Mouse (Mus musculus): ENCODE data around the gene Iqce. TPM values are rescaled to one million over a fixed set of nuclear protein-coding genes. Genes with fewer than 3 reads are reported as not detected.

Iqce gene
- 26.1 and 29.8 TPM in 2 replicates for polyA plus RNA-seq (2014; fragmentation: Nextera tagmentation; extraction: Ambion mirVana)

GRCm38 (mm10) chr5:140702103-140702513, at the start of gene Iqce:
Gene Iqce (minus strand): TSS chr5:140702378.
- Histone ChIP-seq H3K4me1 (ENCODE audit: control insufficient read depth, insufficient read depth, low read length) (peaks cover 20% of the 10 kb centered on the region), H3K36me3 (ENCODE audit: control insufficient read depth, insufficient read depth, low read length) (0 out of 2 replicates have a peak, but pooled peaks cover 8% of the 10 kb centered on the region)
- WGBS, result under 1% methylated on average over 33 of the region's 33 CpGs

GRCm38 (mm10) chr5:140750925-140751324, 48.7 kb upstream of the Iqce start:
- Histone ChIP-seq H3K4me2 (ENCODE audit: low read depth, low read length) (no peak overlapping the region), H3K27me3 (ENCODE audit: control insufficient read depth, insufficient read depth, low read length) (no peaks in the 10 kb centered on the region), H3K9me3 (ENCODE audit: control insufficient read depth, low read length) (no peaks in the 10 kb centered on the region; the same call in 1 of the 2 replicates), H3K4me1 (ENCODE audit: control insufficient read depth, insufficient read depth, low read length) (no peaks in the 10 kb centered on the region), H3K4me3 (ENCODE audit: low read depth, low read length) (no peak overlapping the region), H3K9ac (replicated peaks; ENCODE audit: low read depth, low read length) (no peak overlapping the region), H3K36me3 (ENCODE audit: control insufficient read depth, insufficient read depth, low read length) (no peaks in the 10 kb centered on the region), H3K27ac (ENCODE audit: low read depth, low read length) (no peak overlapping the region)
- 0% methylated on average over 1 of the region's 2 CpGs for WGBS
- ATAC-seq (ENCODE audit: low read depth), result no peak

More at GRCm38 (mm10) chr5:140702103-140702513, at the start of gene Iqce:
- H3K27ac ChIP-seq (ENCODE audit: low read depth, low read length), result peak within 1 kb of the TSS; percentile 87
- H3K9me3 ChIP-seq (ENCODE audit: control insufficient read depth, low read length), result no peaks in the 10 kb centered on the region
- peak within 1 kb of the TSS; percentile 83 for H3K4me3 ChIP-seq (ENCODE audit: low read depth, low read length)
- no peaks in the 10 kb centered on the region for H3K27me3 ChIP-seq (ENCODE audit: control insufficient read depth, insufficient read depth, low read length)
- ATAC-seq (ENCODE audit: low read depth), result peak; percentile 63; the same call in 1 of the 2 replicates
- H3K9ac ChIP-seq (replicated peaks; ENCODE audit: low read depth, low read length), result peak within 1 kb of the TSS; percentile 82
- H3K4me2 ChIP-seq (ENCODE audit: low read depth, low read length), result peak within 1 kb of the TSS; percentile 70

DNA sequence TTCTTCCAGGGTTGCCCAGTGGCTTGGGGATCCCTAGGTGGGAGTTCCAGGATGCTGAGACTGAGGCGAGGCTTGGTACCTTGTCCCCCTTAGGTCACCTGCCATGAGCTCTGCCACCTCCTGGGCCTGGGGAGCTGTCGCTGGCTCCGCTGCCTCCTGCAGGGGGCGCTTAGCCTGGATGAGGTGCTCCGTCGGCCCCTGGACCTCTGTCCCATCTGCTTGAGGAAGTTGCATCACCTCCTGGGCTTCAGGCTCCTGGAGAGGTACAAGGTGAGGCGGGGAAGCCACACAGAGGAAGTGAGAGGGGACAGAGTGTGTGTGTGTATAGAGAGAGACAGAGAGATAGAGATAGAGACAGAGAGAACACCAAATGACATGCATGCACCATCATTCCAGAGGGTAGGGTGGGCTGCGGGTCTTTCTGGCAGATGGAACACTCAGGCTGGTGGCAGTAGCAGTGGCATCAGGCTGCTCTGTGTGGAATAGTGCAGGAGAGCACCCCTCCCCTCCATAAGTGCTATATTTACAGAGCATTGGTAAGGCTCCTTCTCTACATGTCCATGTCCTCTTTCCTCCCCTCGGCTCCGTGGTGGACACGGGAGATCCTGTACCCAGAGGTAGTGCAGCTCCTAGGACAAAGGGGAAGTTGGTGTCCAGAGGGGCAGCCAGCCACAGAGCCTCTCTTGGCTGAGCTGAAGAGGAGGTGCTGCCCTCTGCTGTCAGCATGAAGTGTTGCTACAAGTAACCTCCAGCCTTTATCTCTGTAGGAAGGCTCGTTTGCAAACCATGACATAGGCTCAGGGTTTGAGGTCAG, 47.1 kb upstream of the Iqce start:
- Histone ChIP-seq H3K4me2 (ENCODE audit: low read depth, low read length) (peak overlapping the region; percentile 19), H3K27ac (ENCODE audit: low read depth, low read length) (no peak overlapping the region), H3K4me3 (ENCODE audit: low read depth, low read length) (no peak overlapping the region), H3K4me1 (ENCODE audit: control insufficient read depth, insufficient read depth, low read length) (no peaks in the 10 kb centered on the region), H3K9me3 (ENCODE audit: control insufficient read depth, low read length) (no peaks in the 10 kb centered on the region; the same call in 1 of the 2 replicates), H3K9ac (replicated peaks; ENCODE audit: low read depth, low read length) (no peak overlapping the region; the same call in 1 of the 2 replicates), H3K27me3 (ENCODE audit: control insufficient read depth, insufficient read depth, low read length) (no peaks in the 10 kb centered on the region), H3K36me3 (ENCODE audit: control insufficient read depth, insufficient read depth, low read length) (no peaks in the 10 kb centered on the region)
- 19% methylated on average over 12 of the region's 12 CpGs for WGBS
- ATAC-seq (ENCODE audit: low read depth), result peak; percentile 78

- Histone ChIP-seq H3K27me3 (ENCODE audit: control insufficient read depth, insufficient read depth, low read length) (no peaks in the 10 kb centered on the region), H3K4me1 (ENCODE audit: control insufficient read depth, insufficient read depth, low read length) (no peaks in the 10 kb centered on the region), H3K36me3 (ENCODE audit: control insufficient read depth, insufficient read depth, low read length) (no peaks in the 10 kb centered on the region), H3K9me3 (ENCODE audit: control insufficient read depth, low read length) (no peaks in the 10 kb centered on the region; the same call in 1 of the 2 replicates), H3K27ac (ENCODE audit: low read depth, low read length) (no peak overlapping the region), H3K9ac (replicated peaks; ENCODE audit: low read depth, low read length) (no peak overlapping the region), H3K4me3 (ENCODE audit: low read depth, low read length) (no peak overlapping the region), H3K4me2 (ENCODE audit: low read depth, low read length) (no peak overlapping the region)
- no peak for ATAC-seq (ENCODE audit: low read depth)
- WGBS, result 89% methylated on average over 9 of the region's 10 CpGs
Measured at GRCm38 (mm10) chr5:140748425-140748824, 46.2 kb upstream of the Iqce start.

GRCm38 (mm10) chr5:140743706-140744131, 41.5 kb upstream of the Iqce start:
- Histone ChIP-seq H3K4me3 (ENCODE audit: low read depth, low read length) (no peak overlapping the region), H3K27ac (ENCODE audit: low read depth, low read length) (no peak overlapping the region), H3K4me1 (ENCODE audit: control insufficient read depth, insufficient read depth, low read length) (no peaks in the 10 kb centered on the region), H3K9ac (replicated peaks; ENCODE audit: low read depth, low read length) (no peak overlapping the region), H3K9me3 (ENCODE audit: control insufficient read depth, low read length) (no peaks in the 10 kb centered on the region), H3K27me3 (ENCODE audit: control insufficient read depth, insufficient read depth, low read length) (no peaks in the 10 kb centered on the region), H3K36me3 (ENCODE audit: control insufficient read depth, insufficient read depth, low read length) (no peaks in the 10 kb centered on the region), H3K4me2 (ENCODE audit: low read depth, low read length) (no peak overlapping the region)
- ATAC-seq (ENCODE audit: low read depth), result no peak
- 25% methylated on average over 12 of the region's 12 CpGs for WGBS

- Histone ChIP-seq H3K4me2 (ENCODE audit: low read depth, low read length) (no peak overlapping the region), H3K36me3 (ENCODE audit: control insufficient read depth, insufficient read depth, low read length) (no peaks in the 10 kb centered on the region), H3K9ac (replicated peaks; ENCODE audit: low read depth, low read length) (no peak overlapping the region), H3K4me3 (ENCODE audit: low read depth, low read length) (no peak overlapping the region), H3K27me3 (ENCODE audit: control insufficient read depth, insufficient read depth, low read length) (0 out of 2 replicates have a peak, but pooled peaks cover 2% of the 10 kb centered on the region), H3K9me3 (ENCODE audit: control insufficient read depth, low read length) (no peaks in the 10 kb centered on the region), H3K4me1 (ENCODE audit: control insufficient read depth, insufficient read depth, low read length) (no peaks in the 10 kb centered on the region), H3K27ac (ENCODE audit: low read depth, low read length) (no peak overlapping the region)
- no peak for ATAC-seq (ENCODE audit: low read depth)
Measured at GRCm38 (mm10) chr5:140741877-140742276, 39.7 kb upstream of the Iqce start.

GRCm38 (mm10) chr5:140741040-140741439, 38.9 kb upstream of the Iqce start:
- Histone ChIP-seq H3K9me3 (ENCODE audit: control insufficient read depth, low read length) (no peaks in the 10 kb centered on the region), H3K27me3 (ENCODE audit: control insufficient read depth, insufficient read depth, low read length) (peaks cover 7% of the 10 kb centered on the region; the same call in 1 of the 2 replicates), H3K27ac (ENCODE audit: low read depth, low read length) (no peak overlapping the region), H3K4me1 (ENCODE audit: control insufficient read depth, insufficient read depth, low read length) (no peaks in the 10 kb centered on the region), H3K36me3 (ENCODE audit: control insufficient read depth, insufficient read depth, low read length) (no peaks in the 10 kb centered on the region), H3K9ac (replicated peaks; ENCODE audit: low read depth, low read length) (no peak overlapping the region), H3K4me3 (ENCODE audit: low read depth, low read length) (no peak overlapping the region), H3K4me2 (ENCODE audit: low read depth, low read length) (no peak overlapping the region)
- 69% methylated on average over 11 of the region's 11 CpGs for WGBS
- no peak for ATAC-seq (ENCODE audit: low read depth)

GRCm38 (mm10) chr5:140739813-140740212, 37.6 kb upstream of the Iqce start:
- Histone ChIP-seq H3K27me3 (ENCODE audit: control insufficient read depth, insufficient read depth, low read length) (peaks cover 14% of the 10 kb centered on the region; the same call in 1 of the 2 replicates), H3K4me2 (ENCODE audit: low read depth, low read length) (no peak overlapping the region), H3K36me3 (ENCODE audit: control insufficient read depth, insufficient read depth, low read length) (no peaks in the 10 kb centered on the region), H3K27ac (ENCODE audit: low read depth, low read length) (no peak overlapping the region), H3K4me1 (ENCODE audit: control insufficient read depth, insufficient read depth, low read length) (peaks cover 5% of the 10 kb centered on the region; the same call in 1 of the 2 replicates), H3K9me3 (ENCODE audit: control insufficient read depth, low read length) (no peaks in the 10 kb centered on the region), H3K9ac (replicated peaks; ENCODE audit: low read depth, low read length) (0 out of 2 replicates have a peak overlapping the region, but pooled peaks have one; percentile 4), H3K4me3 (ENCODE audit: low read depth, low read length) (no peak overlapping the region)
- no peak for ATAC-seq (ENCODE audit: low read depth)
- 79% methylated on average over 12 of the region's 12 CpGs for WGBS

GRCm38 (mm10) chr5:140736166-140736565, 34.0 kb upstream of the Iqce start:
- Histone ChIP-seq H3K27ac (ENCODE audit: low read depth, low read length) (no peak overlapping the region), H3K36me3 (ENCODE audit: control insufficient read depth, insufficient read depth, low read length) (no peaks in the 10 kb centered on the region), H3K4me2 (ENCODE audit: low read depth, low read length) (no peak overlapping the region), H3K4me3 (ENCODE audit: low read depth, low read length) (no peak overlapping the region), H3K4me1 (ENCODE audit: control insufficient read depth, insufficient read depth, low read length) (peaks cover 5% of the 10 kb centered on the region; the same call in 1 of the 2 replicates), H3K9ac (replicated peaks; ENCODE audit: low read depth, low read length) (no peak overlapping the region), H3K9me3 (ENCODE audit: control insufficient read depth, low read length) (no peaks in the 10 kb centered on the region), H3K27me3 (ENCODE audit: control insufficient read depth, insufficient read depth, low read length) (peaks cover 14% of the 10 kb centered on the region; the same call in 1 of the 2 replicates)
- WGBS, result 23% methylated on average over 12 of the region's 13 CpGs
- ATAC-seq (ENCODE audit: low read depth), result no peak

Measured in neural tube, embryonic 14.5 days (tissue).